Mouse (Mus musculus) Muller cell, postnatal 12 days (primary cell): Measurements from ENCODE around the gene Pomgnt1.

ENCODE experiments used
- DNase-seq: peaks from one replicate; pipeline ENCODE4 v3.0.0-alpha.2; 2015; ENCODE audit errors: inconsistent ontology term

The Pomgnt1 gene

DNA sequence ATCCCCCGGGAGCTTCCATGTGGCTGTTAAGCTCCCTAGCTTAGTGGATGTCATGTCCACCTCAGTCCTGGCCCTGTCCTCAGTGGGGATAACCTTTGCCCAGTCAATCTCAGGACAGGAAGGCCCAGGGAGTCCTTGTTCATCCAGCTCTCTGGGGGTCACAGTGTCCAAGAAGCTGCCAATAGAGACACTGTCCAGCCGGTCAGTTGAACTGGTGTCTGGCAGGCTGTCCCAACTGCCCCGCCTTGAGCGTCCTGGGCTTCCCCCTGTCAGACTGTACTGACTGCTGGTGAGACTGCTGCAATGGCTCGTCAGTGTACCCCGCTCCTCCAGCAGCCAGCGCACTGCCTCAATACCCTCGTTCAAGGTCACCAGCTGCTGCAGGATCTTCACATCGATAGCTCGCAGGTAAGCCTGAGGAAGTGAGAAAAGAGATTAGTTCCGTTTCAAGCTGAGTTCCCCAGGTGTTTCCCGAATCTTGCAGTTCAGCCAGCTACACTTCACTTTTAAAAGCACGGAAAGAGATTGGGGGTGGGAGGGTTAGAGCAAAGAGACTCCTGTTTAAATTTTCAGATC lies 13.9 kb downstream of the Pomgnt1 start:
- DNase-seq, result no peak

DNA sequence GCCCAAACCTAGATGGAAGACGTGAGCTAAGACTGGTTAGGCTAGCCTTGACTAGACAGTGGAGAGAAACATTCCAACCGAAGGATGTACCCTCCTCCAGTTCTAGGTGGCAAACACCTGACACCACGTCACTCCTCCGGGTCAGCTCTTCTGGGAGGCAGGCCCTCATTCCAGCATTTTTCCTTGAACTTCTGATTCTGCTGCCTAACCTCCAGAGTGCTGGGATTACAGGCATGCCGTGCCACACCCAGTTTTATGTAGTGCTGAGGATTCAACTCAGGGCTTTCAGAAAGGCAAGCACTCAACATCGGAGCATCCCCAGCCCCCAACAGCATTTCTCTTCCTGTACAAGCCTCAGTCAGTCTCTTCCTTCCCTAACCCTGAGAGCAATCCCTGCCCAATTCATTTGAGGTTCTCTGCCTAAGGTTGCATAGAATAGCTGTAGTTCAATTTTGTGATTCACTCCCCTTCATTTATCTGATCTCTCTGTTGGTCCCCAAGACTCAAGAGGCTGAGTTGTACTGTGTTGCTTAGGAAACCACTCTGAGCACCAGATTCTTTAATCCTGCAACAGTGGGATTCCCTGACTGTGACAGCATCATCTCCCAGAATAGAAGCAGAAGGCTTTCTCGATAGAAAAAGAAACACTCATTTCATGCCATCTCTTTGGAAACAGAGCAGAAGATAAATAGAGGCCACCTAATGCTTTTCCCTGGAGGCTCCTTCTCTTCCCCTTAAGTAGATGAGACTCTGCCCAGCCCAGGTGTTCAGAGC lies 17.3 kb downstream of the Pomgnt1 start:
- no peak for DNase-seq

DNA sequence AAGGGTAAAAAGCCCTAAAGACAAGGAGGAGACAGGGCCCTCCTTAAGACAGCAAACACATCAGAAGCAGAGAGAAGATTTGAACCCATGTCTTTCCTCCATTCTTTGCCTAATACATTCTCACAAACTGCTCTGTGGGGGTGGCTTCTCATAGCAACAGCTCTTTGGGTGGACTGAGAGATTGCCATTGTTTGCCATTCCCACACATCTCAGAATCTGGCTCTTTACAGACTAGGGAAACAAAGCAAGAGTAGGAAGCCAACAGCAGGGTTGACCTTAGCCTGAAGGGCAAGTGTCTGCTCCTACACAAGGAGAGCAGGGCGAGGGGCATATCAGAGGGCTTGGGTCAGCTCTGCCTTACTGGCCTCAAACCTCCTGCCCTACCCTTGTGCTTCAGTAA lies 18.1 kb downstream of the Pomgnt1 start:
- no peak for DNase-seq

DNA sequence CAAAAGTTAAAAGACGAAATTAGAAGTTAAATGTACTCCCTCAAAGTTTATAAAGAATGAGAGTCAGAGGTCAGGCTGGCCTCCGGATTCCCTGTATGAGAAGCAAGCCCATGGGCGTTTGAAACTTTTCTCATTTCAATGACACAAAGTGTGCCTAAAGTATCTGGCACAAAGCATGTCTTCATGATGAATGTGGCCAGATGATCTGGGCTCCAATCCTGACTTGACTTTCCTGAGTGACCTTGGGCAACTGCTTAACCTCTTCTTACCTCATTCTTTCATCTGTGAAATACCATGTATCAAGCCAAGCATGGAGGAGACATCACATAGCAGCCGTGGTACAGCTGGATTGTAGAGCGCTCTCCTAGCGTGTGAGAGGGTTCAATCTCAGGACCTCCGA lies 18.6 kb downstream of the Pomgnt1 start:
- DNase-seq, result no peak

DNA sequence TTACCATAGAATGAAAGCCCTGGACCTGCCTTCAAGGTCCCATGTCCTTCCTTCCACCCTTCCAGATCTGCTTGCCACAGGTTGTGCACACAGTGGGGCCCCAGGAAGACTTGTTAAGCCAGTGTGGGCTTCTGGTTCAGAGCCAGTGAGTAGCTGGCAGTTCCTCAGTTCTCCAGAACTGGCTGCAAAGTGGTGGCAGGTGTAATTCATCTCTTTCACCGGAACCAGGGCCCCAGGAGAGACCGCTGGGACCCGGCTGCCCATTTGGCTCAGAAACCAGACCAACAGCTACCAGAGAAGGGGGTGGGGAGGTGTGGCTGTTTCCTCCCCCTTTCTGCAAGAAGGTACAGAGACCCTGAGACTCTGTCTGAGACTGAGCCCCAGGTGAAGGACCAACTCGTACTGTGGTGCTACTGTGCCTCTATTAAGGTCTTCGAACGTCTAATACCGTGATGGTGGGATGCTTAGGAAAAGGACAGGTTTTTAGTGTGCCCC lies 19.7 kb downstream of the Pomgnt1 start:
- DNase-seq, result peak; percentile 33

DNA sequence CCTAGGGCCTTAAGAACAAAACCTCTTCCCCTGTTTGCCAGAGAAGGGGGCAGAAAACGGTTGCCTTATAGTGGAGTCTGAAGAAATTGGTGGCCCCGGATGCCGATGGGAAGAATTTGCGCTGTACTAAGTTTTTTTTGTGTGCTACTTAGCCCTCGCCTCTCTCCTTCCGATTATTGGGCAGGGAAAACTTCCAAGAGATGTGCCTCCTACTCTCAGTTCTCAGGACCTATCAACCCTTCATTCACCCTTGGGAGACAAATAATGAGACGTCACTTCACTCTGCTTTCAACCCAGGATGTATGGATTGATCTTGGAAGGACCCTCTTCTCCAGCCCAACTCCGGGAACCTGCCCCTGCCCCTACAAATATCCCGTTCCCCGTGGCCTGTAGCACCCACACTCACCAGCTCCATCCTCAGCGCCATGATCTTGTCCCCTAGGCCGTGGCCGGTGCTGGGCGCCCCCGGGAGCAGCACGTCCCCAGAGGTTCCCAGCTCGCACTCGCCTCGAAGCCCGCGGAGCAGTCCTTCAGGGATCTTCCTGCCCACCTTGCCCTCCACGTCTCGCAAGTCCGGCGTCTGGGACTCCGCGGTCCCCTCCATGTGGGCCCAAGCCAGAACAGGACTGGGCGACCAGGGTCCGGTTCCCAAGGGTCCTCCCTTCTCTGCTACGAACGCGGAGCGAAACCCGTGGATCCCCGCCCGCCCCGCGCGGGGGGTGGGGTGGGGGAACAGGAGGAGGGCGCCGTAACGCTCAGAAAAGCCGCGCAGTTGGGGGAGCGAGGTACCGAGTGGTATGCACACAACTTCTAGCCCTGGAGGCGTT lies 20.5 kb downstream of the Pomgnt1 start:
- DNase-seq, result peak; percentile 74

DNA sequence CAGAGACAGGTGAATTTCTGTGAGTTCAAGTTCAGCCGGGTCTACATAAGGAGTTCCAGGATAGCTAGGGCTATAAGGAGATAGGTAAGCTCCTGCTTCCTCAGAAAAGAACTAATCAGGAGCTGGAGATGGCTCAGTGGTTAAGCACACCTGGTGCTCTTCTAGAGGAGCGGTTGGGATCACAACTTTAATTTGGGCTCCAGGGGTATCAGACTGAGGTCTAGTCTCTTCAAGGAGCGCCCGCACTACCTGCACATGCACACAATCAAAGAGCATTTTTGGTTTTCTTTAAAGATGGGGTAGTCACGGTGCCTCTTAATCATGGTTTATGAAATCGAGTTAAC lies 26.1 kb downstream of the Pomgnt1 start:
- DNase-seq, result no peak

DNA sequence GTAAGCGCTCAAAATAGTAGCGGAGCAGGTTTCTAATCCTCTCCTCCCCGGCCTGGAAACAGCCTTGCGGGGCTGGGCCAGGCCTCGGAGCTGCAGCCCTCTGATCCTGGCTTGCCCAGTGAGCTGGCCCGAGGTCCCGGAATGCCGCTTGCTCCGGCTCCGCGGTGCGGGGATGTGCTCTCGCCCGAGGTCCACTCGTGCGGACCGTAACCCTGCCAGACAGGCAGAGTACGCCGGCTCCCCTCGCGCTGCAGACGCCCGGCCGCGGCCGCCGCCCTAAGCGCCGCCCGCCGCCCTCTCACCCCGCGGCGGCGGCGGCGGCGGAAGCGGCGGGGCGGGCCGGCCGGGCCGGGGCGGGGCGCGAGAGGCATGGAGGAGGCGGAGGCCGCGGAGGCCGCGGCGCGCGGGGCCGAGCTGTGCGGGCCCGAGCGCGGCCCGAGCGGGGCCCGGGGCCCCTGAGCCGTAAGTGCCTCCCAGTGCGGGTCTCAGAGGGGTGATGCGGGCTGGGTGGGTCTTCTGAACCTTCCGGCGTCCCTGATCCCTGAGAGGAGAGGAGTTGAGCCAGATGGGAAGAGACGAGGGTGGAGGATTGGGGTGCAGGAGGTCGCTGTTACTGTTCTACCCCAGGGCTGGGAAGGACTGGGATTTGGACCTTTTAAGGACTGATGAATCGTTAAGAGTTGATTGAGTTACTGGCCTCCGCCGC lies 26.7 kb downstream of the Pomgnt1 start:
- DNase-seq, result peak; percentile 85

DNA sequence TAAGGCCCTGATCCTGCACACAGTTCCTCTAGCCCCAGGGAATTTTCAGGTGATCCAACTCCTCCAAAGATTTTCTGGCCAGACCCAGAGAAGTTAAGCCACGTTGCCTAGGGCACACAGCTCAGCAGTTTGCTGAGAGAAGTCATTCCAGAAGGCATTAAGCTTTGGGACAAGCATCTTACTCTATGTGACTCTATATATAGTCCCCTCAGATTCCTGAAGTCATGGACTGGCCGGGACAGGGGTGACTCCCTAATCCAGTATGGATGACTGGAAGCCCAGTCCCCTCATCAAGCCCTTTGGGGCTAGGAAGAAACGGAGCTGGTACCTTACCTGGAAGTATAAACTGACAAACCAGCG lies 27.2 kb downstream of the Pomgnt1 start:
- no peak for DNase-seq

DNA sequence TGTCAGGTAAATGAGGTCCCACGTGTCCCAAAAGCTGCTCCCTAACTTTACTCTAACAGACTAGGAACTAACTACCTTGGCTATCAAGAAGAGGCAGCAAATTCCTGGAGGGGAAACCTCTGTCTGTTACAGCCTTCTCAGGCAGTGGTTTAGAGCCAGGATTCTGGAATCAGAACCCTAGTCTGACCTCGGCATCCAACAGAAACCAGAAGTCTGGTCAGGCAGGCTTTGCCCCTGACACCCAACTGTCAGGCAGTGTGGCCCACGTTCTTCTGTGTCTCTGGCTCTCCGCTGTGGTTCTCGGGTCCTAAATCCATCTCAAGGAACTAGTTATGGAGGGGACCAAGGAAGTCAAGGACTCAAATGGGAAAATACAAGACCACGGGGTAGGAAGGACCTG lies 27.6 kb downstream of the Pomgnt1 start, which contains the start of gene Lurap1:
Gene Lurap1, minus strand, starts transcription at position 101 of the 400 bp plus-strand sequence.
- no peak for DNase-seq

DNA sequence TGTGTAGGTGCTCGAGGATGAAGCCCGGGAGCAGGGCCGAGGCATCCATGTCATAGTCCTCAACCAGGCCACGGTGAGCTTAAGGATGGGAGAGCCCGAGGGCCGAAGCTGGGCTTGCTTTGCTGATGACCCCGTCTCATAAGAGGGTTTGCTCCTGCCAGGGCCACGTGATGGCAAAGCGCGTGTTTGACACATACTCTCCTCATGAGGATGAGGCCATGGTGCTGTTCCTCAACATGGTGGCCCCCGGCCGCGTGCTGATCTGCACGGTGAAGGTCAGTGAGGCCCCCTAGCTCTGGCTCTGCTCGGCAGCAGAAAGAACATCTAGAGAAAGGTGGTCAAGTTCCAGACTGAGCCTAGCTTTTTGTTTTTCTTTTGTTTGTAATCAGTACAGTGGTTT lies 29.1 kb downstream of the Pomgnt1 start:
- no peak for DNase-seq

DNA sequence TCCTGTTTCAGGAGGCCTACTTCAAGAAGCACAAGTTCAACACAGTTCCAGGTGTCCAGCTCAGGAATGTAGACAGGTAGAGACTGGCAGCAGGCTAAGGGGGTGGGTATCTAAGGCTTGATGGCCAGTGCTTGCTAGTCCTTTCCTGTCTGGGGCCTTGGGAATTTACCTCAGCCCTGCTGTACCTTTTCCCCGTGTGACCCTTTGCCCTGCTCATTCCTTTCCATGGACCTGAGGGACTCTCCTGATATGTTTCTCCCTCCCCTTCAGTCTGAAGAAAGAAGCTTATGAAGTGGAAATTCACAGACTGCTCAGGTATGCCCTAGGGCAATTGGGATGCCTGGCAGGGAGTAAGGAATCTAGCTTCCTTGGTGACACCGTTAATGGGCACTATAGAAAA lies 34.2 kb downstream of the Pomgnt1 start:
- DNase-seq, result no peak

DNA sequence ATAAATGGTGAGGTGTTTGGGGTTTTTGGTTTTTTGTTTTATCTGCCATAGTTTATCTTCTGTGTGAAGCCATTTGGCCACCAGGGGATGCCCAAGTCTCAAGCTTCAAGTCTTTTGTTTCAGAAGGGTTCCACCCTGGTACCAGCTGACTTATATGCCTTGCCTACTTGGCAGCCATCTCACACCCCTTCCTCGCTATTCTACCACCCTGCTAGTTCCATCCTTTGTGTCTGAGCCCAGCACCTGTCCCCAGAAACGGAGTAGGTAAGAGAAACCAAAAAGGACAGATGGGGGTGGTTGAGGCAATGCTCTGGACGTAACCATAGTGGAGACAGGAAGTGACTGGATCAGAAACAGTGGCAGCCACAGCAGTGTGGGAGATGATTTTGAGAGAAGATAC lies 36.3 kb downstream of the Pomgnt1 start:
- DNase-seq, result no peak

DNA sequence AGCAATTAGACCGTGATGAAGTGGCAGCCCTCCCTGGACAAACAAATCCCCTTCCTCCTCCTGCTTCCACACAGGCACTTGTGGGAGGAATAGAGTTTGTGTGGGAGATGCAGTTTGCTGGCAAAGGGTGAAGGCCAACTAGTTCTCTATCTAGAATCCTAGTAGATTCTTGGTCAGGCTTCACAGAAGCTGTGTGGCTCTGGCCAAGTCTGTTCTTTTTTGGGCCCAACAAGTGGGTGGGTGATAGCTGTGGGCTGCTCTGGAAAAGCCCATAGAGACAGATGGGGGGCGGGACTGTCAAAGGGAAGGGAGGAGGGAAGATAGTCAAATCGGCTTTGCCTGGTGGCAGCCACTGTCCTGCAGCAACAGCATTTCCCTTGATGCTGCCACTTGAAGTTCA lies 37.1 kb downstream of the Pomgnt1 start:
- DNase-seq, result no peak

DNA sequence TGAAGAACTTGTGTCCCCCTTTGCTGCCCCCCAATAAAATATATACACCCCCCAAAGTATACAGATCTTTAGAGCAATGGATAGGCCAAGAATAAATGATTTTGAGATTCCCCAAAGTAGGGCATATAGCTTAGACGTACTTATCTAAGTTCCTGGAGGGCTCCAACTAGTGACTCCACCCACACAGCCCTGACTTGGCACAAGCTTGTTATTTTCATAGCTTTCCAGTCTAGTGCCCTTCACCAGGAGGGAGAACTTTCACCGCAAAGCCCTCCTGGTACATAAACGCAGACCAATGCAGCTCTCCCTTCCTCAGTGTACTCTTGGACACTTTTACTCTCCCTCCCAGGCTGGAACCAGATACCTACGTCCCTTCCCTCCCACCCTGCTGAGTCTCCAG lies 38.5 kb downstream of the Pomgnt1 start:
- peak; percentile 38 for DNase-seq

DNA sequence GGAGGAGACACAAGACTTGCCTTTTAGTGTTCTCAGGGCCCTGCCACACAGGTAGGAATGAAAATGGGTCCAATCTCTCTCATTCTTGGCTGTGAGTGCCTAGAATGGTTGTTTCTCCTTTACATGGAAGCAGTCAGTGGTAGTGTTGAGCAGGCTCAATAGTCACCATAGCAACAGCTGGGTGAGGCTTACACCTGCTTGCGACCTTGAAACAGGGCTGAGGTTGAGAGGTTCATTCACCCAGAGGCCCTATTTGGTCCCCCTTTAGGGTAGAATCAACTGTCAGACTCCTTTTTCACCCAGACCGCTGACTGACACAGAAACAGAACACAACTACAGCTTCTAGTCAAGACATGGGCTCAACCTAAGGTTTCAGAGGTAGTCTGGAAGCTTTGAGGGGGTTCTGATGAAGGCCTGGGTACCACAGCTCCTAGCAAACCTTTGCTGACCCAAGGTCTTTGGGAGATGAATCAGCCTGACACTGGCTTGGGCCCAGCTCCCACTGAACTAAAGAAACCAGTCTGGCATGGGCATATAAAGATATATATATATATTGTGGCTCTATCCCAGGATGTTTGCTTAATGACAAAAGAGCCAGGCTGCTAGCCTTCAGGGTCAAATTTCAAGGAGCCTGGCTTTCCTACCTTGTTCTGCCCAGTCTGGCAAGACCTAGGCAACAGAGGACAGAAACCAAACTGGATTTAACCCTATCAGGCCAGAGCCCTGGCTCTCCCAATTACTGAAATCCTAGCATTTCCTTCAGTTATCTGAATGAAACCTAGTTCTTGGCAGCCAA lies 41.3 kb downstream of the Pomgnt1 start:
- DNase-seq, result no peak

DNA sequence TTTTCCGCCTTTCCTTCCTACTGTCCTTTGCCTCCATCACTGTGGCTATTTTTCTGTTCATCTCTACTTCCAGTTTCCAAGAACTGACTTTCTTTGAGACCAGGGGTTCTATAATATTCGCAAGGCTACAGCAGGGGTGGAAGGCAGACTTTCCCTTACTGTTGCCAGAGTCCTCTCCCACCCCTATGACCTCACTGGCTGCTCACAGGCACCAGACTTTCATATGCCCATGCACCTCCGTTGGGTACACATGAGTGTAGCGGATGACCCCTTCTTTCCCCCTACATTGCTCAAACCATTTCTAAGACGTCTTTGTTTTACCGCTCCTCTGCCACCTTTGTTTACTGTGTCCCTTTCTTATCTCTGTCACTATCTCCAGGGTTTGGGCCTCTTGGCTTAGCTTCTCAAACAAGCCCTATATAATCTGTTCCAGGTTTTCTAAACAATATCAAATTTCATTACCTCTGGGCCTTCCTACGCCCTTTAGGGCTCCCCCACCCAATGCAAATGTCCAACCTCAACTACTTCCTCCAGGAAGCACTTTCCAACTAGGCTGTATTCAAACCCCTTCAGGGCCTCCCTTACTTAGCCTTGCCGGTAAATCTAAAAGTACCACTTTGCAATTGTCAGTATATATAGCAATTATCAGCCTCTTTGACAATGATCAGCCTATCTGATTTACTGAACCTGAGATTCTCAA lies 42.2 kb downstream of the Pomgnt1 start:
- DNase-seq, result no peak

DNA sequence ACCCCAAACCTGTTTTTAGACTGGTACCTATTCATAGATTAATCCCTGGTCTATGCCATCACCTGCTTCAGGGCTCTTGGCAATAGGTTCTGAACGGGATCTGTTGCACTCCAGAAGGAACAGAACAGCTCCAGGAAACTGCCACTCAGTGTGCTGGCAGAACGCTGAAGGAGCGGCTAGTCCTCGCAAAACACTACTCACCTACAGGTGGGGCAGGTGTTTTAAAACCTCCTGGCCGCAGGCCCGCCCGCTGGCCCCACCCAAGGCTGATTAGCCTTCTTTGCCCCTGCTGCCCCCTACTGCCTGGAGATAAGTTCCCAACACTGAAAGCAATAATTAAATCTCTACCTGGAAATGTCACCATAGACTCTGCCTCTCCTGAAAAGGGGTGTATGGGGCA lies 43.8 kb downstream of the Pomgnt1 start, which contains the start of gene Tspan1:
Gene Tspan1, minus strand, starts transcription at position 198 of the 400 bp plus-strand sequence.
- no peak for DNase-seq

DNA sequence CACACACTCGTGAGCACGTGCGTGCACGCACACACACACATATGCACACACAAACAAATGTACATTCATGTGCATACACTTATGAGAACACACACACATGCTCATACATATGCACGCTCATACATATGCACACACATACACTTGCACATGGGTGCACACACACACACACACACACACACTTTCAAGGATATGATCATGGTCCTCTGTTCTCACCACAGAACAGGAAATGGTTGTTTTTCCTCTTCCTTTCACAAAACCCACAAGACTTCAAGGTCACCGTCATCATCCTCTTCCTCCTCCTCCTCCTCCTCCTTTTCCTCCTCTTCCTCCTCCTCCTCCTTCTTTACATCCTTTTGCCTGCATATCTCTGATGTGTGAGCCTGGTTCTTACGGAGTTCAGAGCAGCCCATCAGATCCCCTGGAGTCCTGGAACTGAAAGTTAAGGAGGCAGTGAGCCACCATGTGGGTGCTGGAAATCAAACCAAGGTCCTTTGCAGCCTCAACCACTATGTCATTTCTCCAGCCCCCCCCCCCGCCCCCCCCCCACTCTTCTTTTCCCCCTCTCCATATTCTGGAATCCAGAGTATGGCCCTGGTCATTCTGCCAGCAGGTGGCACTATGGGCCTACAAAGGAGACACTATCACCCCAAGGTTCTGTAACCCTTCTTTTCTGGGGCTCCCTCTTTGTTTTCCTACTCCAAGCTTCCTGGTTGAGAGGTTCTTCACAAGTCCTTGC lies 45.1 kb downstream of the Pomgnt1 start:
- peak; percentile 33 for DNase-seq

DNA sequence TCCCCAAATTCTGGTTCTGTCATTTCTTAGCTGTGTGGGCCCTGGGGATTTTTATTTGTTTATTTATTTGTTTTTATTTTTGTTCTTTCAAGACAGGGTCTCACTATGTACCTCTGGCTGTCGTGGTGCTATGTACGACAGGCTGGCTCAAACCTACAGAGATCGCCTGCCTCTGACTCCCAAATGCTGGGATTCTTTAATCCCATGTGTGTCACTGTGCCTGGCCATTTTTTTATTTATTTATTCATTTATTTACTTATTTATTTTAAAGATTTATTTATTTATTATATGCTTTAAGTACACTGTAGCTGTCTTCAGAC lies 45.7 kb downstream of the Pomgnt1 start:
- no peak for DNase-seq
